Mouse (Mus musculus): ENCODE measurements around the gene Usp29. TPM values are rescaled to one million over a fixed set of nuclear protein-coding genes. Genes with fewer than 3 reads are reported as not detected.

Gene Usp29
- polyA plus RNA-seq, 1 experiment from 2014 or later: 35.8 TPM

GRCm38 (mm10) chr7:6777689-6778088 is 47.3 kb downstream of the Usp29 start:
- Histone ChIP-seq H3K4me1 (ENCODE audit: control insufficient read depth, insufficient read depth, low read length) (peaks cover 9% of the 10 kb centered on the region), H3K4me3 (ENCODE audit: low read depth, low read length) (no peak overlapping the region), H3K36me3 (ENCODE audit: control insufficient read depth, insufficient read depth, low read length) (no peaks in the 10 kb centered on the region), H3K9me3 (replicated peaks; ENCODE audit: control insufficient read depth, low read length, poor library complexity, severe bottlenecking) (no peaks in the 10 kb centered on the region), H3K4me2 (ENCODE audit: low read length) (no peak overlapping the region), H3K9ac (ENCODE audit: low read depth, low read length) (no peak overlapping the region), H3K27me3 (ENCODE audit: control insufficient read depth, insufficient read depth, low read depth, low read length) (no peaks in the 10 kb centered on the region), H3K27ac (ENCODE audit: low read length) (peak overlapping the region; percentile 8; the same call in 1 of the 2 replicates)
- ATAC-seq: 0 out of 2 replicates have a peak, but pooled peaks have one; percentile 12
- 55% methylated on average over 4 of the region's 4 CpGs for WGBS

GRCm38 (mm10) chr7:6779172-6779571 is 48.8 kb downstream of the Usp29 start:
- H3K36me3 ChIP-seq (ENCODE audit: control insufficient read depth, insufficient read depth, low read length): no peaks in the 10 kb centered on the region
- H3K4me2 ChIP-seq (ENCODE audit: low read length): no peak overlapping the region
- ATAC-seq: no peak
- no peak overlapping the region for H3K27ac ChIP-seq (ENCODE audit: low read length)
- H3K4me3 ChIP-seq (ENCODE audit: low read depth, low read length): no peak overlapping the region
- H3K27me3 ChIP-seq (ENCODE audit: control insufficient read depth, insufficient read depth, low read depth, low read length): no peaks in the 10 kb centered on the region
- H3K4me1 ChIP-seq (ENCODE audit: control insufficient read depth, insufficient read depth, low read length): peaks cover 10% of the 10 kb centered on the region
- 94% methylated on average over 5 of the region's 5 CpGs for whole genome bisulfite sequencing
- H3K9ac ChIP-seq (ENCODE audit: low read depth, low read length): no peak overlapping the region
- no peaks in the 10 kb centered on the region for H3K9me3 ChIP-seq (replicated peaks; ENCODE audit: control insufficient read depth, low read length, poor library complexity, severe bottlenecking)

GRCm38 (mm10) chr7:6781541-6781940 is 51.2 kb downstream of the Usp29 start:
- H3K4me2 ChIP-seq (ENCODE audit: low read length): no peak overlapping the region
- H3K9me3 ChIP-seq (replicated peaks; ENCODE audit: control insufficient read depth, low read length, poor library complexity, severe bottlenecking): no peaks in the 10 kb centered on the region
- no peaks in the 10 kb centered on the region for H3K27me3 ChIP-seq (ENCODE audit: control insufficient read depth, insufficient read depth, low read depth, low read length)
- peak; percentile 53; the same call in 1 of the 2 replicates for ATAC-seq
- H3K9ac ChIP-seq (ENCODE audit: low read depth, low read length): no peak overlapping the region
- H3K36me3 ChIP-seq (ENCODE audit: control insufficient read depth, insufficient read depth, low read length): no peaks in the 10 kb centered on the region
- peaks cover 16% of the 10 kb centered on the region for H3K4me1 ChIP-seq (ENCODE audit: control insufficient read depth, insufficient read depth, low read length)
- no peak overlapping the region for H3K4me3 ChIP-seq (ENCODE audit: low read depth, low read length)
- peak overlapping the region; percentile 4; the same call in 1 of the 2 replicates for H3K27ac ChIP-seq (ENCODE audit: low read length)
- 32% methylated on average over 11 of the region's 11 CpGs for WGBS

GRCm38 (mm10) chr7:6784340-6785073 is 54.1 kb downstream of the Usp29 start:
- H3K4me3 ChIP-seq (ENCODE audit: low read depth, low read length): no peak overlapping the region
- no peaks in the 10 kb centered on the region for H3K36me3 ChIP-seq (ENCODE audit: control insufficient read depth, insufficient read depth, low read length)
- peak overlapping the region; percentile 45 for H3K27ac ChIP-seq (ENCODE audit: low read length)
- no peaks in the 10 kb centered on the region for H3K27me3 ChIP-seq (ENCODE audit: control insufficient read depth, insufficient read depth, low read depth, low read length)
- no peak overlapping the region for H3K9ac ChIP-seq (ENCODE audit: low read depth, low read length)
- 19% methylated on average over 8 of the region's 8 CpGs for WGBS
- H3K4me1 ChIP-seq (ENCODE audit: control insufficient read depth, insufficient read depth, low read length): peaks cover 10% of the 10 kb centered on the region
- no peak; the same call in 1 of the 2 replicates for ATAC-seq
- no peak overlapping the region for H3K4me2 ChIP-seq (ENCODE audit: low read length)
- no peaks in the 10 kb centered on the region for H3K9me3 ChIP-seq (replicated peaks; ENCODE audit: control insufficient read depth, low read length, poor library complexity, severe bottlenecking)

GRCm38 (mm10) chr7:6787000-6787399 is 56.6 kb downstream of the Usp29 start:
- Histone ChIP-seq H3K4me1 (ENCODE audit: control insufficient read depth, insufficient read depth, low read length) (peaks cover 8% of the 10 kb centered on the region), H3K9me3 (replicated peaks; ENCODE audit: control insufficient read depth, low read length, poor library complexity, severe bottlenecking) (no peaks in the 10 kb centered on the region), H3K36me3 (ENCODE audit: control insufficient read depth, insufficient read depth, low read length) (no peaks in the 10 kb centered on the region), H3K27me3 (ENCODE audit: control insufficient read depth, insufficient read depth, low read depth, low read length) (no peaks in the 10 kb centered on the region), H3K9ac (ENCODE audit: low read depth, low read length) (no peak overlapping the region), H3K4me3 (ENCODE audit: low read depth, low read length) (no peak overlapping the region), H3K4me2 (ENCODE audit: low read length) (no peak overlapping the region), H3K27ac (ENCODE audit: low read length) (no peak overlapping the region)
- ATAC-seq: no peak
- WGBS: 89% methylated on average over 2 of the region's 2 CpGs

GRCm38 (mm10) chr7:6788101-6788500 is 57.7 kb downstream of the Usp29 start:
- no peak overlapping the region for H3K4me3 ChIP-seq (ENCODE audit: low read depth, low read length)
- WGBS: 93% methylated on average over 2 of the region's 2 CpGs
- no peaks in the 10 kb centered on the region for H3K36me3 ChIP-seq (ENCODE audit: control insufficient read depth, insufficient read depth, low read length)
- H3K9me3 ChIP-seq (replicated peaks; ENCODE audit: control insufficient read depth, low read length, poor library complexity, severe bottlenecking): no peaks in the 10 kb centered on the region
- H3K27ac ChIP-seq (ENCODE audit: low read length): no peak overlapping the region
- H3K27me3 ChIP-seq (ENCODE audit: control insufficient read depth, insufficient read depth, low read depth, low read length): no peaks in the 10 kb centered on the region
- ATAC-seq: no peak
- H3K4me1 ChIP-seq (ENCODE audit: control insufficient read depth, insufficient read depth, low read length): peaks cover 7% of the 10 kb centered on the region
- H3K9ac ChIP-seq (ENCODE audit: low read depth, low read length): no peak overlapping the region
- no peak overlapping the region for H3K4me2 ChIP-seq (ENCODE audit: low read length)

GRCm38 (mm10) chr7:6791286-6792065 is 61.1 kb downstream of the Usp29 start:
- no peaks in the 10 kb centered on the region for H3K4me1 ChIP-seq (ENCODE audit: control insufficient read depth, insufficient read depth, low read length)
- H3K9me3 ChIP-seq (replicated peaks; ENCODE audit: control insufficient read depth, low read length, poor library complexity, severe bottlenecking): no peaks in the 10 kb centered on the region
- no peak overlapping the region for H3K4me2 ChIP-seq (ENCODE audit: low read length)
- H3K4me3 ChIP-seq (ENCODE audit: low read depth, low read length): no peak overlapping the region
- no peak overlapping the region for H3K27ac ChIP-seq (ENCODE audit: low read length)
- ATAC-seq: no peak
- 93% methylated on average over 9 of the region's 9 CpGs for WGBS
- H3K36me3 ChIP-seq (ENCODE audit: control insufficient read depth, insufficient read depth, low read length): no peaks in the 10 kb centered on the region
- no peak overlapping the region for H3K9ac ChIP-seq (ENCODE audit: low read depth, low read length)
- H3K27me3 ChIP-seq (ENCODE audit: control insufficient read depth, insufficient read depth, low read depth, low read length): no peaks in the 10 kb centered on the region

GRCm38 (mm10) chr7:6793240-6793639 is 62.9 kb downstream of the Usp29 start:
- Histone ChIP-seq H3K9me3 (replicated peaks; ENCODE audit: control insufficient read depth, low read length, poor library complexity, severe bottlenecking) (no peaks in the 10 kb centered on the region), H3K27ac (ENCODE audit: low read length) (no peak overlapping the region), H3K4me3 (ENCODE audit: low read depth, low read length) (no peak overlapping the region), H3K27me3 (ENCODE audit: control insufficient read depth, insufficient read depth, low read depth, low read length) (no peaks in the 10 kb centered on the region), H3K9ac (ENCODE audit: low read depth, low read length) (no peak overlapping the region), H3K4me2 (ENCODE audit: low read length) (no peak overlapping the region), H3K36me3 (ENCODE audit: control insufficient read depth, insufficient read depth, low read length) (no peaks in the 10 kb centered on the region), H3K4me1 (ENCODE audit: control insufficient read depth, insufficient read depth, low read length) (no peaks in the 10 kb centered on the region)
- WGBS: 80% methylated on average over 6 of the region's 6 CpGs
- no peak for ATAC-seq

GRCm38 (mm10) chr7:6793811-6794210 is 63.4 kb downstream of the Usp29 start:
- 79% methylated on average over 3 of the region's 3 CpGs for WGBS
- H3K27ac ChIP-seq (ENCODE audit: low read length): no peak overlapping the region
- H3K9ac ChIP-seq (ENCODE audit: low read depth, low read length): no peak overlapping the region
- H3K9me3 ChIP-seq (replicated peaks; ENCODE audit: control insufficient read depth, low read length, poor library complexity, severe bottlenecking): no peaks in the 10 kb centered on the region
- H3K36me3 ChIP-seq (ENCODE audit: control insufficient read depth, insufficient read depth, low read length): no peaks in the 10 kb centered on the region
- no peaks in the 10 kb centered on the region for H3K4me1 ChIP-seq (ENCODE audit: control insufficient read depth, insufficient read depth, low read length)
- H3K27me3 ChIP-seq (ENCODE audit: control insufficient read depth, insufficient read depth, low read depth, low read length): no peaks in the 10 kb centered on the region
- no peak overlapping the region for H3K4me3 ChIP-seq (ENCODE audit: low read depth, low read length)
- ATAC-seq: no peak
- no peak overlapping the region for H3K4me2 ChIP-seq (ENCODE audit: low read length)
